Mouse (Mus musculus) forebrain, embryonic 10.5 days (tissue): ENCODE results near the gene H2afj. TPM values are rescaled to one million over a fixed set of nuclear protein-coding genes. Genes with fewer than 3 reads are reported as not detected.
A peak's percentile ranks its signal among the peaks of the same experiment; 100 is the strongest.
"Not testable (repeated sequence)": the region's sequence is repeated elsewhere in the genome, so short reads cannot be mapped to it uniquely, and the experiment has no call there.

Experiments
- DNase-seq: peaks from one replicate; pipeline ENCODE4 v3.0.0-alpha.2; 2017; ENCODE audit warnings: low spot score; ENCODE audit errors: extremely low spot score
- H3K27ac ChIP-seq: fragments of 300-500 bp; sonication (generic); 2 replicates; pipeline ENCODE4 v1.5.1; 2016; ENCODE audit warnings: mild to moderate bottlenecking
- H3K27me3 ChIP-seq: fragments of 300-500 bp; sonication (generic); 2 replicates; pipeline ENCODE4 v1.6.1; 2016; ENCODE audit warnings: mild to moderate bottlenecking; ENCODE audit not compliant: poor library complexity, severe bottlenecking
- H3K36me3 ChIP-seq: fragments of 300-500 bp; sonication (generic); replicated peaks from 2 replicates; pipeline ENCODE4 v1.6.1; 2016; ENCODE audit warnings: mild to moderate bottlenecking, moderate library complexity
- H3K4me1 ChIP-seq: fragments of 300-500 bp; sonication (generic); 2 replicates; pipeline ENCODE4 v1.6.1; 2016
- H3K4me3 ChIP-seq: fragments of 300-500 bp; sonication (generic); 2 replicates; pipeline ENCODE4 v1.5.1; 2016; ENCODE audit warnings: mild to moderate bottlenecking, moderate library complexity
- H3K9me3 ChIP-seq: fragments of 300-500 bp; sonication (generic); 2 replicates; pipeline ENCODE4 v1.6.1; 2016; ENCODE audit warnings: mild to moderate bottlenecking, moderate library complexity
- WGBS: fragments of 180-500 bp; shearing (Covaris S2); methylation state at CpG from one replicate; pipeline ENCODE4 v1.1.7; 2016; 5-methylcytosine and 5-hydroxymethylcytosine counted together
- polyA plus RNA-seq: library from polyadenylated mRNA; unstranded; fragments of >200 nt; fragmentation: Nextera tagmentation; extraction: Ambion mirVana; gene quantifications from 2 replicates; pipeline ENCODE4 v1.2.1, GENCODE M21; 2016

The H2afj gene
- polyA plus RNA-seq, 1 experiment from 2014 or later: 101 TPM

GRCm38 (mm10) chr6:136795850-136796249 is 12.2 kb upstream of the H2afj start:
- Histone ChIP-seq H3K27me3 (peaks cover 29% of the 10 kb centered on the region), H3K9me3 (no peaks in the 10 kb centered on the region), H3K36me3 (no peaks in the 10 kb centered on the region), H3K4me3 (no peak overlapping the region), H3K4me1 (peaks cover 17% of the 10 kb centered on the region), H3K27ac (no peak overlapping the region)
- no peak for DNase-seq
- WGBS: 61% methylated on average over 6 of the region's 6 CpGs

DNA sequence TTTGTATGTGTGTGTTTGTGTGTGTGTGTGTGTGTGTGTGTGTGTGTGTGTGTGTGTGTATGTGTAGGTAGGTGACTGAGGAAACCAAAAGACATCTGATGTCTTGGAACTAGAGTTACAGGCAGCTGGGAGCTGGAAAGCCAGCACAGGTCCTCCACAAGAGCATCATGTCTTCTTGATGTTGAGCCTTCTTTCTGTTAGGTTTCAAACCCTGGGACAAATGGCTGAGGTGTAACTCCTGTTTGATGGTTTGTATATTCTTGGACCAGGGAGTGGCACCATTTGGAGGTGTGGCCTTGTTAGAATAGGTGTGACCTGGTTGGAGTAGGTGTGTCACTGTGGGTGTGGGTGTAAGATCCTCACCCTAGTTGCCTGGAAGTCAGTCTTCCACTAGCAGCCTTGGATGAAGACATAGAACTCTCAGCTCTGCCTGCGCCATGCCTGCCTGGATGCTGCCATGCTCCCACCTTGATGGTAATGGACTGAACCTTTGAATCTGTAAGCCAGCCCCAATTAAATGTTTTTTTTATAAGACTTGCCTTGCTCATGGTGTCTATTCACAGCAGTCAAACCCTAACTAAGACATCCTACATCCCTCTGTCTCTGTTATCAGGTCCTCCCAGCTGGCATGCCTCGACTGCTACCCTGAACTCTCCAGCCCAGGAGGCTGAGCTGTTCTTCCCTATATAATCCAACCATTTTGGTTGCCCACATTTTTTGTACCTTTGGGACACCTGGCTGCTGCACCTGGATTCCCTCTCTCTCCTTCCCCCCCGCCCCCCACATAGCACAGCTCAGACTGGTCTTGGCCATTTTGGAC is 10.0 kb upstream of the H2afj start:
- H3K27me3 ChIP-seq: peaks cover 17% of the 10 kb centered on the region
- DNase-seq, H3K9me3 ChIP-seq, H3K27ac ChIP-seq, H3K36me3 ChIP-seq, H3K4me3 ChIP-seq: not testable (repeated sequence)
- H3K4me1 ChIP-seq: peaks cover 18% of the 10 kb centered on the region
- 80% methylated on average over 3 of the region's 3 CpGs for WGBS

GRCm38 (mm10) chr6:136800710-136801109 is 7.3 kb upstream of the H2afj start:
- DNase-seq: no peak
- peaks cover 4% of the 10 kb centered on the region; the same call in 1 of the 2 replicates for H3K27me3 ChIP-seq
- WGBS: 90% methylated on average over 8 of the region's 8 CpGs

DNA sequence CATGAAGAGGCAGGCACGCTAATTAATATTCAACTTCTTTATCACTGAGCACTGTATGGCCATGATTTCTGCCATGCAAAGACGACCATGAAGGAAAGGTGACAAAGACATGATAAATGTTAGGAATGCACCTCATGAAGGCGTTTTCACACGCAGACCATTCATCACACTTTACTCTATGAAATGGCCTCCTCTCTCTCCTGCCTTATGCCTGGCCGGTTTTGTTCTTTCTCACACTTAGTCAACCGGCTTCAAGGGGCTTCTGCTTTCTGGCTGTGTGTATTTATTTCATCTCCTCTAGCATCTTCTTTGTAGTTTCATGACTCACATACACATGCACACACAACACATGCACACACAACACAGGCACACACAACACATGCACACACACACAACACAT is 6.8 kb upstream of the H2afj start:
- Histone ChIP-seq H3K9me3 (no peaks in the 10 kb centered on the region), H3K4me1 (peaks cover 16% of the 10 kb centered on the region), H3K36me3 (no peaks in the 10 kb centered on the region), H3K27me3 (no peaks in the 10 kb centered on the region), H3K27ac (no peak overlapping the region), H3K4me3 (no peak overlapping the region)
- WGBS: 92% methylated on average over 6 of the region's 6 CpGs
- no peak for DNase-seq

More at GRCm38 (mm10) chr6:136800710-136801109, 7.3 kb upstream of the H2afj start:
- Histone ChIP-seq H3K9me3 (no peaks in the 10 kb centered on the region), H3K4me3 (no peak overlapping the region), H3K27ac (no peak overlapping the region), H3K4me1 (peaks cover 16% of the 10 kb centered on the region), H3K36me3 (no peaks in the 10 kb centered on the region)

GRCm38 (mm10) chr6:136803093-136803738 is 4.8 kb upstream of the H2afj start:
- no peak for DNase-seq
- 25% methylated on average over 12 of the region's 12 CpGs for WGBS
- Histone ChIP-seq H3K9me3 (no peaks in the 10 kb centered on the region), H3K27ac (peak overlapping the region; percentile 98), H3K27me3 (no peaks in the 10 kb centered on the region), H3K4me3 (peak overlapping the region; percentile 62), H3K4me1 (peaks cover 27% of the 10 kb centered on the region), H3K36me3 (no peaks in the 10 kb centered on the region)

DNA sequence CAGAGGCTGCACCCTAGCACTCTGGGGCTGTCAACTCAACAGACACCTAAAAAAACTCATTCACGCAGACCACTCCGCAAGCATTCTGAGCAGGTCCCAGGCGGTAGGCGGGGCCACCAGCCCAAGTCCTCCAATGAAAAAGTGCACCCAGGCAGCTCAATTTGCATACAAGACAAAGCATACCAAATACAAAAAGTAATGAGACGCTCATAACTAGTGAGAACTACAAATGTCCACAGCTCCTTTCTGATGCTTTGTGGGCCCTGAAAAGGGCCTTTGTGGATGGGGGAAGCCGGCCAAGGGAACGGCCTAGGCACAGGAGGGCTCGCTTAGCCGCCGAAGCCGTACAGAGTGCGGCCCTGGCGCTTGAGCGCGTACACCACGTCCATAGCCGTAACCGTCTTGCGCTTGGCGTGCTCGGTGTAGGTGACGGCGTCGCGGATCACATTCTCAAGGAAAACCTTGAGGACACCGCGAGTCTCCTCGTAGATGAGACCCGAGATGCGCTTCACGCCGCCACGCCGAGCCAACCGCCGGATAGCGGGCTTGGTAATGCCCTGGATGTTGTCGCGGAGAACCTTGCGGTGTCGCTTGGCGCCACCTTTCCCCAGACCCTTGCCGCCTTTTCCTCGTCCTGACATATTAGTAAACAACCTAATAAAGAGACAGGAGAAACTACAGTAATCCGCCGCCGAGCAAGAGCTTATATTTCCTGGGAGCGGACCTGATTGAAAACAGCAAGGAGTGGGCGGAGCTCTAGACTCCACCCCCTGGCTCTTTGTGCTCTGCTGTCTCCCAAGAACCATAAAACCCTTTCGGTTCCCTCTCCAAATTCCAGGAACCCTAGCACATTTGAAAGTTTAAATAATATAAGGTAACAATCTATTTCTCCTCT is 4.1 kb upstream of the H2afj start, which contains the start of gene Hist4h4:
Gene Hist4h4 (minus strand): TSS at position 677 of the 895 bp plus-strand sequence.
- under 1% methylated on average over 50 of the region's 50 CpGs for WGBS
- peak within 1 kb of the TSS; percentile 98 for H3K27ac ChIP-seq
- peaks cover 33% of the 10 kb centered on the region for H3K4me1 ChIP-seq
- H3K4me3 ChIP-seq: peak within 1 kb of the TSS; percentile 62
- H3K9me3 ChIP-seq: no peaks in the 10 kb centered on the region
- no peaks in the 10 kb centered on the region for H3K36me3 ChIP-seq
- H3K27me3 ChIP-seq: no peaks in the 10 kb centered on the region
- peak; percentile 92 for DNase-seq

- Histone ChIP-seq H3K36me3 (peaks cover 4% of the 10 kb centered on the region; the same call in 1 of the 2 replicates), H3K4me3 (peak overlapping the region; percentile 62), H3K27me3 (no peaks in the 10 kb centered on the region), H3K27ac (peak overlapping the region; percentile 98), H3K9me3 (no peaks in the 10 kb centered on the region), H3K4me1 (peaks cover 42% of the 10 kb centered on the region)
- 38% methylated on average over 9 of the region's 9 CpGs for WGBS
- no peak for DNase-seq
These were observed 3.2 kb upstream of the H2afj start for GRCm38 (mm10) chr6:136804705-136805408.

DNA sequence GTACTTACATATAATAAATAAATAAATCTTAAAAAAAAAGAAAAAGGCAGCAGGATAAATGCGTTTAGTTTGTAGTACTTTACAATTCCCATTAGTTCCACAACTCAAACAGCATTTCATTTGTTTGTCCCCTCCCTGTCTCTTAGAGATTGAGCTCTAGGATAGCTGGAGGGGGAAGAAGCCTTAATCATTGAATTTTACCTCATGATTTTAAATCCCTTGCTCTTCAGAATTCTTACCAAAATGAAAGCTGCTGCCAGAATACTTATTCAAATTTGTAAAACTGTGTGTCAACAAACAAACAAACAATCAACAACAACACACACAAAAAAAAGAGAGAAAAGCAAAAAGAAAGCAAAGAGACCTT is 2.7 kb upstream of the H2afj start:
- Histone ChIP-seq H3K27ac (no peak overlapping the region), H3K9me3 (no peaks in the 10 kb centered on the region), H3K36me3 (peaks cover 9% of the 10 kb centered on the region), H3K4me1 (peaks cover 42% of the 10 kb centered on the region), H3K4me3 (no peak overlapping the region), H3K27me3 (no peaks in the 10 kb centered on the region)
- WGBS: 88% methylated on average over 1 of the region's 1 CpGs
- no peak for DNase-seq

DNA sequence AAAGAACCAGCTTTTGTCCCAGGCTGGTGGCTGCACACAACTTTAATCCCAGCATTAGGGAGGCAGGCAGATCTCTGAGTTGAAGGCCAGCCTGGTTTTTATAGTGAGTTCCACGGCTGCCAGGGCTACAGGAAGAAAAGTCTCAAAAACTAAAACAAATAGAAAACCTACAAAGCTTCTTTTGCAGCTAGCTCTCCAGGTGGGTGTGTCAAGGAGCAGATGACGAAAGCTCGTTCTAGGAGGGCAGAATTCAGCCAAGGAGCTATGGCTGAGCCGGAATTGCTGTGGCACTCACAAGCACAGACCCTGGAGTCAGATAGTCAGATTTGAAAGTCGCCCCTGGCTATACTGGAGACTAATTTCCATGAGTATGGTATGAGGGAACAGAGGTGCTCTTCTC is 1.2 kb upstream of the H2afj start:
- Histone ChIP-seq H3K9me3 (no peaks in the 10 kb centered on the region), H3K4me1 (peaks cover 42% of the 10 kb centered on the region), H3K27ac (peak overlapping the region; percentile 88; the same call in 1 of the 2 replicates), H3K4me3 (no peak overlapping the region), H3K36me3 (peaks cover 20% of the 10 kb centered on the region), H3K27me3 (no peaks in the 10 kb centered on the region)
- no peak for DNase-seq
- 67% methylated on average over 5 of the region's 5 CpGs for WGBS

GRCm38 (mm10) chr6:136807395-136808013 is 540 bp upstream of the H2afj start:
- WGBS: 42% methylated on average over 18 of the region's 18 CpGs

GRCm38 (mm10) chr6:136808631-136809046 is 595 bp downstream of the H2afj start:
- Histone ChIP-seq H3K4me1 (peaks cover 33% of the 10 kb centered on the region), H3K4me3 (peak overlapping the region; percentile 87), H3K36me3 (peaks cover 38% of the 10 kb centered on the region), H3K27me3 (no peaks in the 10 kb centered on the region), H3K9me3 (no peaks in the 10 kb centered on the region), H3K27ac (peak overlapping the region; percentile 88)
- DNase-seq: peak; percentile 32
- WGBS: under 1% methylated on average over 28 of the region's 28 CpGs

More at GRCm38 (mm10) chr6:136807395-136808013, 540 bp upstream of the H2afj start:
- Histone ChIP-seq H3K27ac (peak overlapping the region; percentile 88), H3K4me1 (peaks cover 42% of the 10 kb centered on the region), H3K4me3 (peak overlapping the region; percentile 87), H3K27me3 (no peaks in the 10 kb centered on the region), H3K9me3 (no peaks in the 10 kb centered on the region), H3K36me3 (peaks cover 27% of the 10 kb centered on the region)
- DNase-seq: peak; percentile 32
